Mouse (Mus musculus): ENCODE data around the gene Zfp687. TPM values are rescaled to one million over a fixed set of nuclear protein-coding genes. Genes with fewer than 3 reads are reported as not detected.

Zfp687 gene
- total and polyA plus RNA-seq, 3 experiments, result 26.3 to 32.0 (median 29.5) TPM

- DNase-seq, result no peak
Observed at GRCm38 (mm10) chr3:94960322-94960721, 54.9 kb downstream of the Zfp687 start.

GRCm38 (mm10) chr3:94959871-94960270 lies 55.4 kb downstream of the Zfp687 start:
- DNase-seq, result no peak

- DNase-seq, result no peak
Observed at GRCm38 (mm10) chr3:94958295-94958694, 57.0 kb downstream of the Zfp687 start.

Small RNA genes lying within 50 kb of the gene (microRNA-seq; reads per million reads assigned to microRNA genes)
- 2.5 to 2.9 reads per million in 2 experiments for gene Mir7013

Other genes starting within 250 kb of the Zfp687 start
- gene Cgn, start 229.0 kb downstream of the Zfp687 start, total RNA-seq (2021), result 1 to 10 TPM; 1.2 to 1.4 TPM
- gene Cgn, start 229.0 kb downstream of the Zfp687 start, polyA plus RNA-seq (2012; rRNA removed), result 0.18 and 0.28 TPM in 2 replicates
- gene Pogz, start 177.9 kb downstream of the Zfp687 start, total RNA-seq (2021), result 10 to 100 TPM; 27.0 to 36.2 TPM
- 27.6 and 35.8 TPM in 2 replicates for gene Pogz, start 177.9 kb downstream of the Zfp687 start, polyA plus RNA-seq (2012; rRNA removed)
- 100 to 1,000 TPM; 203 to 297 TPM for gene Psmb4, start 128.5 kb downstream of the Zfp687 start, total RNA-seq (2021)
- 236 and 248 TPM in 2 replicates for gene Psmb4, start 128.5 kb downstream of the Zfp687 start, polyA plus RNA-seq (2012; rRNA removed)
- 10 to 100 TPM; 47.5 to 52.7 TPM for gene Selenbp1, start 82.4 kb downstream of the Zfp687 start, total RNA-seq (2021)
- gene Selenbp1, start 82.4 kb downstream of the Zfp687 start, polyA plus RNA-seq (2012; rRNA removed), result 102 and 126 TPM in 2 replicates
- 10 to 100 TPM; 17.2 to 30.1 TPM for gene Rfx5, start 61.4 kb downstream of the Zfp687 start, total RNA-seq (2021)
- gene Rfx5, start 61.4 kb downstream of the Zfp687 start, polyA plus RNA-seq (2012; rRNA removed), result 10.8 and 13.5 TPM in 2 replicates
- gene Pi4kb, start 40.7 kb downstream of the Zfp687 start, total RNA-seq (2021), result 10 to 100 TPM; 57.0 to 68.7 TPM
- 29.3 and 29.9 TPM in 2 replicates for gene Pi4kb, start 40.7 kb downstream of the Zfp687 start, polyA plus RNA-seq (2012; rRNA removed)
- gene Psmd4, start 27.2 kb upstream of the Zfp687 start, total RNA-seq (2021), result 100 to 1,000 TPM; 312 to 335 TPM
- 105 and 114 TPM in 2 replicates for gene Psmd4, start 27.2 kb upstream of the Zfp687 start, polyA plus RNA-seq (2012; rRNA removed)
- gene Pip5k1a, start 91.5 kb upstream of the Zfp687 start, total RNA-seq (2021), result 10 to 100 TPM; 40.8 to 49.9 TPM
- 16.4 and 18.7 TPM in 2 replicates for gene Pip5k1a, start 91.5 kb upstream of the Zfp687 start, polyA plus RNA-seq (2012; rRNA removed)
- gene Vps72, start 95.6 kb upstream of the Zfp687 start, total RNA-seq (2021), result 10 to 100 TPM; 52.4 to 64.0 TPM
- gene Vps72, start 95.6 kb upstream of the Zfp687 start, polyA plus RNA-seq (2012; rRNA removed), result 82.4 and 83.0 TPM in 2 replicates
- gene Tmod4, start 109.0 kb upstream of the Zfp687 start, total RNA-seq (2021), result under 1 TPM; 0.48 to 0.52 TPM
- 0.17 and 0.30 TPM in 2 replicates for gene Tmod4, start 109.0 kb upstream of the Zfp687 start, polyA plus RNA-seq (2012; rRNA removed)
- gene Scnm1, start 118.6 kb upstream of the Zfp687 start, total RNA-seq (2021), result 10 to 100 TPM; 33.4 to 37.0 TPM
- gene Scnm1, start 118.6 kb upstream of the Zfp687 start, polyA plus RNA-seq (2012; rRNA removed), result 17.6 and 18.6 TPM in 2 replicates
- gene Lysmd1, start 118.6 kb upstream of the Zfp687 start, total RNA-seq (2021), result 1 to 10 TPM; 7.1 to 9.0 TPM
- 3.7 and 4.7 TPM in 2 replicates for gene Lysmd1, start 118.6 kb upstream of the Zfp687 start, polyA plus RNA-seq (2012; rRNA removed)
- gene Tnfaip8l2, start 126.9 kb upstream of the Zfp687 start, total RNA-seq (2021), result 1 to 10 TPM; 2.0 to 2.2 TPM
- gene Tnfaip8l2, start 126.9 kb upstream of the Zfp687 start, polyA plus RNA-seq (2012; rRNA removed), result 3.7 and 4.9 TPM in 2 replicates
- gene Sema6c, start 145.0 kb upstream of the Zfp687 start, total RNA-seq (2021), result 1 to 10 TPM; 2.6 to 3.8 TPM
- 8.6 and 12.4 TPM in 2 replicates for gene Sema6c, start 145.0 kb upstream of the Zfp687 start, polyA plus RNA-seq (2012; rRNA removed)
- gene Gabpb2, start 202.5 kb upstream of the Zfp687 start, total RNA-seq (2021), result 10 to 100 TPM; 19.0 to 21.1 TPM
- 4.0 and 4.5 TPM in 2 replicates for gene Gabpb2, start 202.5 kb upstream of the Zfp687 start, polyA plus RNA-seq (2012; rRNA removed)
- 100 to 1,000 TPM in 1 of 2 experiments, 10 to 100 TPM in 1; 89.7 to 102 TPM for gene Cdc42se1, start 213.3 kb upstream of the Zfp687 start, total RNA-seq (2021)
- gene Cdc42se1, start 213.3 kb upstream of the Zfp687 start, polyA plus RNA-seq (2012; rRNA removed), result 46.1 and 53.0 TPM in 2 replicates
- 1 to 10 TPM; 8.0 to 8.7 TPM for gene Mllt11, start 216.7 kb upstream of the Zfp687 start, total RNA-seq (2021)
- 7.2 and 9.2 TPM in 2 replicates for gene Mllt11, start 216.7 kb upstream of the Zfp687 start, polyA plus RNA-seq (2012; rRNA removed)
- gene Gm128, start 226.2 kb upstream of the Zfp687 start, total RNA-seq (2021), result under 1 TPM in 1 of 2 experiments, not detected in 1; 0.21 TPM
- gene Gm128, start 226.2 kb upstream of the Zfp687 start, polyA plus RNA-seq (2012; rRNA removed), result 0.20 and 0.22 TPM in 2 replicates
- gene Bnipl, start 235.7 kb upstream of the Zfp687 start, total RNA-seq (2021), result not detected
- gene Bnipl, start 235.7 kb upstream of the Zfp687 start, polyA plus RNA-seq (2012; rRNA removed), result not detected in 2 replicates

Measured in adrenal gland, adult 2 months (tissue).